Mouse (Mus musculus): ENCODE results near the gene Kcna4.

Kcna4 gene

GRCm38 (mm10) chr2:107289990-107290696 lies at the start of gene Kcna4:
Gene Kcna4 (plus strand): TSS chr2:107290639.
- peak; percentile 82 for DNase-seq (ENCODE audit: inconsistent ontology term)

GRCm38 (mm10) chr2:107258091-107258490 lies 32.3 kb upstream of the Kcna4 start:
- DNase-seq (ENCODE audit: inconsistent ontology term) = no peak

- DNase-seq (ENCODE audit: inconsistent ontology term) = no peak
Measured at GRCm38 (mm10) chr2:107266251-107266650, 24.2 kb upstream of the Kcna4 start.

GRCm38 (mm10) chr2:107270050-107270449 lies 20.4 kb upstream of the Kcna4 start:
- no peak for DNase-seq (ENCODE audit: inconsistent ontology term)

- no peak for DNase-seq (ENCODE audit: inconsistent ontology term)
Measured at GRCm38 (mm10) chr2:107290697-107291019, 219 bp downstream of the Kcna4 start.

- peak; percentile 32 for DNase-seq (ENCODE audit: inconsistent ontology term)
Measured at GRCm38 (mm10) chr2:107291142-107291541, 703 bp downstream of the Kcna4 start.

- DNase-seq (ENCODE audit: inconsistent ontology term) = no peak
Measured at GRCm38 (mm10) chr2:107294521-107294920, 4.1 kb downstream of the Kcna4 start.

- DNase-seq (ENCODE audit: inconsistent ontology term) = no peak
Measured at GRCm38 (mm10) chr2:107301886-107302285, 11.4 kb downstream of the Kcna4 start.

- DNase-seq (ENCODE audit: inconsistent ontology term) = no peak
Measured at GRCm38 (mm10) chr2:107304707-107305106, 14.3 kb downstream of the Kcna4 start.

GRCm38 (mm10) chr2:107306077-107306476 lies 15.6 kb downstream of the Kcna4 start:
- DNase-seq (ENCODE audit: inconsistent ontology term) = no peak

- DNase-seq (ENCODE audit: inconsistent ontology term) = no peak
Measured at GRCm38 (mm10) chr2:107318636-107319035, 28.2 kb downstream of the Kcna4 start.

- no peak for DNase-seq (ENCODE audit: inconsistent ontology term)
Measured at GRCm38 (mm10) chr2:107321596-107322226, 31.3 kb downstream of the Kcna4 start.

- DNase-seq (ENCODE audit: inconsistent ontology term) = peak; percentile 54
Measured at GRCm38 (mm10) chr2:107324090-107324489, 33.7 kb downstream of the Kcna4 start.

- DNase-seq (ENCODE audit: inconsistent ontology term) = peak; percentile 58
Measured at GRCm38 (mm10) chr2:107327276-107327675, 36.8 kb downstream of the Kcna4 start.

GRCm38 (mm10) chr2:107341291-107341690 lies 50.9 kb downstream of the Kcna4 start:
- DNase-seq (ENCODE audit: inconsistent ontology term) = peak; percentile 54

- DNase-seq (ENCODE audit: inconsistent ontology term) = no peak
Measured at GRCm38 (mm10) chr2:107344807-107345206, 54.4 kb downstream of the Kcna4 start.

- no peak for DNase-seq (ENCODE audit: inconsistent ontology term)
Measured at GRCm38 (mm10) chr2:107345299-107345698, 54.9 kb downstream of the Kcna4 start.
